Mouse (Mus musculus) heart, adult 2 months (tissue): ENCODE data around the gene Ctnna2.

ENCODE experiments used
- CTCF ChIP-seq: fragments of 200-600 bp; IDR thresholded peaks from 2 replicates; pipeline ENCODE4 v1.8.1; 2022; ENCODE audit warnings: antibody characterized with exemption, mild to moderate bottlenecking, moderate library complexity
- EP300 ChIP-seq: fragments of 200-500 bp; IDR thresholded peaks from 2 replicates; pipeline ENCODE4 v1.6.1; 2011; ENCODE audit warnings: low read depth, low read length, control low read depth; ENCODE audit not compliant: insufficient read depth
- POLR2A ChIP-seq: fragments of 200-500 bp; IDR thresholded peaks from 2 replicates; pipeline ENCODE4 v1.6.1; 2011; ENCODE audit warnings: mild to moderate bottlenecking, low read depth, low read length, control low read depth; ENCODE audit not compliant: insufficient read depth

DNA sequence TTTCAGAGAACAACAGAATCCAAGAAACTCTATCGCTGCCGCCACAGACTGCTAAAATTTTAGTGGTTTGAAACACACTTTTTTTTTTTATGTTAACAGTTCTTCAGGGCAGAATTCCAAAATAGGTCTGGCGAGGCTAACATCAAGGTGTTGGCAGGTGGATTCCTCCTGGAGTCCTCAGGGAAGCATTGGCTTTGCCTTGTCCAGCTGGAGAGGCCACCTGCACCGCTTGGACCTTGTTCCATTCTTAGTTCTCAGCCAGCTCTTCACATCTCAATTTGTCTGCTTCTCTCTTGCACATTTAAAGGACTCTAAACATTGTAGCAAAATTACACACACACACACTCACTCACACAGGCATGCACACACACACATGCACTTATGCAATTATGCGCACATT, 487.8 kb downstream of the Ctnna2 start:
- TF ChIP-seq POLR2A (no peak), CTCF (no peak), EP300 (no peak)
